Mouse (Mus musculus) hindbrain, embryonic 13.5 days (tissue): ENCODE measurements around the gene Robo2. TPM values are rescaled to one million over a fixed set of nuclear protein-coding genes. Genes with fewer than 3 reads are reported as not detected.

Experiments used
- ATAC-seq: fragments of 200-750 bp; cut with Nextera tagmentation; 2 replicates; pipeline ENCODE4 v1.8.0; 2017; ENCODE audit warnings: moderate TSS enrichment; ENCODE audit not compliant: low FRiP score
- H3K27ac ChIP-seq: fragments of 300-500 bp; sonication (generic); 2 replicates; pipeline ENCODE4 v1.5.1; 2015; ENCODE audit warnings: inconsistent platforms, mild to moderate bottlenecking, moderate library complexity
- H3K27me3 ChIP-seq: fragments of 300-500 bp; sonication (generic); 2 replicates; pipeline ENCODE4 v1.6.1; 2015; ENCODE audit warnings: mild to moderate bottlenecking, inconsistent platforms
- H3K36me3 ChIP-seq: fragments of 300-500 bp; sonication (generic); 2 replicates; pipeline ENCODE4 v1.6.1; 2015; ENCODE audit warnings: mild to moderate bottlenecking, inconsistent platforms
- H3K4me1 ChIP-seq: fragments of 300-500 bp; sonication (generic); replicated peaks from 2 replicates; pipeline ENCODE4 v1.6.1; 2015; ENCODE audit warnings: inconsistent platforms
- H3K4me2 ChIP-seq: fragments of 300-500 bp; sonication (generic); 2 replicates; pipeline ENCODE4 v1.6.1; 2015; ENCODE audit warnings: inconsistent platforms, mild to moderate bottlenecking, moderate library complexity
- H3K4me3 ChIP-seq: fragments of 300-500 bp; sonication (generic); 2 replicates; pipeline ENCODE4 v1.5.1; 2015; ENCODE audit warnings: mild to moderate bottlenecking, inconsistent platforms
- H3K9ac ChIP-seq: fragments of 300-500 bp; sonication (generic); 2 replicates; pipeline ENCODE4 v1.6.1; 2015; ENCODE audit warnings: mild to moderate bottlenecking, inconsistent platforms
- H3K9me3 ChIP-seq: fragments of 300-500 bp; sonication (generic); 2 replicates; pipeline ENCODE4 v1.6.1; 2016; ENCODE audit warnings: inconsistent platforms
- WGBS: fragments of 180-500 bp; shearing (Covaris S2); methylation state at CpG from one replicate; pipeline ENCODE4 v1.1.7; 2015; 5-methylcytosine and 5-hydroxymethylcytosine counted together
- polyA plus RNA-seq: library from polyadenylated mRNA; unstranded; fragments of >200 nt; fragmentation: Nextera tagmentation; extraction: Ambion mirVana; gene quantifications from 2 replicates; pipeline ENCODE4 v1.2.1, GENCODE M21; 2015

The Robo2 gene
- polyA plus RNA-seq, 1 experiment from 2014 or later = 101 TPM

DNA sequence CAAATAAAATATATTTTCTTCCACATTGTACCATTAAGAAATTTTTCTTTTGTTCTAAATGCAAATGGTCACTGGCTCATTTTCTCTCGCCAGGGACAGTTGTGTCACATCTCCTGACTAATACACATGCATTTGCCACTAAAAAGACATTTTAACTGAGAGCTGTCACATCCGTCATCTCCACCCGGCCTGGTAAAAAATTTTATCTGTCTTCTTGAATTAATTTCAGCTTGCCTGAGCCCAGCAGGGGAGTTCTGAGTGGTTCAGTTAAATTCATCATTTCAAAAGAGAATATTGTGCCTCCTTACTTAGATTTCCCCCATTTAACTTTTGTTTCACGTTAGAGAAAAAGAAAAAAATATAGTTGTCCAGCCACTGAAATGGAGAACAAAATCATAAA, 98.4 kb downstream of the Robo2 start:
- Histone ChIP-seq H3K9me3 (no peaks in the 10 kb centered on the region), H3K4me3 (no peak overlapping the region), H3K27ac (no peak overlapping the region), H3K9ac (no peak overlapping the region), H3K27me3 (no peaks in the 10 kb centered on the region), H3K36me3 (no peaks in the 10 kb centered on the region), H3K4me1 (peaks cover 15% of the 10 kb centered on the region), H3K4me2 (no peak overlapping the region)
- no peak for ATAC-seq
- WGBS = 28% methylated on average over 4 of the region's 4 CpGs

DNA sequence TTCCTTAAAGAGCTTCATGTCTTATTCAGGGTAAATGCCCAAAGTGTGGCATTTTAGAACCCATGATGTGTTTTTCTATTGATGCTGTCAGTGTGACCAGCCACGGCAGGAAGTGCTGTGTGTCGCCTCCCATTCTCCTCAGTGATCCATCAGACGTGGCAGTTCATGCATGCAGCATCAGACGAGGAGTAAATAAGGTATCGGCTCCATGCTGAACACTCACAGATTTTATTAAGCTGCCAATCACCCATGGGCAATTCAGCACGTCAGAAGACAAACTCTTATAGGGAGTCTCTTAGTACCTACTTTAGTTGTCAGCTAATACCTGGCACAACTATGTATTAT, 104.1 kb downstream of the Robo2 start:
- Histone ChIP-seq H3K27ac (peak overlapping the region; percentile 55), H3K4me2 (0 out of 2 replicates have a peak overlapping the region, but pooled peaks have one; percentile 10), H3K4me1 (peaks cover 9% of the 10 kb centered on the region), H3K9ac (no peak overlapping the region), H3K9me3 (no peaks in the 10 kb centered on the region), H3K4me3 (no peak overlapping the region), H3K27me3 (no peaks in the 10 kb centered on the region), H3K36me3 (no peaks in the 10 kb centered on the region)
- WGBS = 11% methylated on average over 6 of the region's 6 CpGs
- ATAC-seq = 0 out of 2 replicates have a peak, but pooled peaks have one; percentile 52

DNA sequence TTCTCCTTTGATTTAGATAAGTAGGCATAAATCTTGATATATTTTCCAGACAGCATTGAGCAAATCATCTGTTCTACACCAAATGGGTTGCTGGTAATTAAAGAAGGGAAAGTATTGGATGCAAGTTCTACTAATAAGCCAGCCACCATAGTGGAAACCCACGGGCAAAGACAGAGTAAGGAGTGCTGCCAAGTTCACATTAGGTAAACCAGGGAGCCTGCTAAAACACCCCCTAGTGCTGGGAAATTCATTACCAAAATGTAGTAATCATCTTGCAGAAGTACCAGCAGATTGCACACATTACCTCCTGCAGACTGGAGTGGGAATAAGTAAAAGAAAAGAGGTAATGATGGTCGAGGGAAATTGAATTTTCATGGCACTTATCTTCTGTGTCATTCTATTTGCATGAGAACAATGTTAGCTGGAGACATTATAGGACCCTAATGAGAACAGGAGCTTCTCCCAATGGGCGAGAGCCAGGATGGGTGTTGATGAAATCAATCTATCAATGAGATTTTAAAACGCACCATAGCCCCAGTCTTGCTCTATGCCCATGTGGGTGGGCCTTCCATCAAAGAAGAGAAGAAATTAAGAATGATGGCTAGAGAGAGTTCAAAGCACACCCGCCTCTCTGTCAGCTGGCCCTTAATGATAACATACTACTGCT, 104.6 kb downstream of the Robo2 start:
- Histone ChIP-seq H3K4me2 (0 out of 2 replicates have a peak overlapping the region, but pooled peaks have one; percentile 10), H3K27me3 (no peaks in the 10 kb centered on the region), H3K9me3 (no peaks in the 10 kb centered on the region), H3K27ac (peak overlapping the region; percentile 55), H3K4me1 (peaks cover 9% of the 10 kb centered on the region), H3K36me3 (no peaks in the 10 kb centered on the region), H3K4me3 (no peak overlapping the region), H3K9ac (no peak overlapping the region)
- ATAC-seq = peak; percentile 82
- WGBS = 23% methylated on average over 5 of the region's 5 CpGs

DNA sequence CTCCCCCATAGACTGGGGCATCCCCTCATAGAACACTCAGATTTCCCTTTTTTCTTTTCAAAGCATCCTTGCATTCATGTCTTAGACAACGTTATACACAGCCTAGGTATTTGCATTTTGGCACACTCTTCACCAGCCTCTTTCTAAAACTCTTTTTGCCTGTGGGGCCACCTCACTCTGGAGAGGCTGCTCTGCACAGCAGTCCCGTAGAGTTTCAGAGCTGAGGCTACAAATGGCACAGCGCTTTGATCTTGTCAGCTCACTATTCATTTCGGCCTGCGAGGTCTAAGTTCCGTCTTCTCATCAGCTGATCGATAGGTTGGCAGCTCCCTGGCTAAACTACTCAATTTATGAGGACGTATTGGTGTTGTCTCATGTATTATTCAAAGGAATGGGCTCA, 123.7 kb downstream of the Robo2 start:
- 0 out of 2 replicates have a peak, but pooled peaks have one; percentile 52 for ATAC-seq
- Histone ChIP-seq H3K9ac (no peak overlapping the region), H3K4me2 (no peak overlapping the region), H3K27ac (no peak overlapping the region), H3K4me1 (peaks cover 9% of the 10 kb centered on the region), H3K9me3 (no peaks in the 10 kb centered on the region), H3K36me3 (no peaks in the 10 kb centered on the region), H3K4me3 (no peak overlapping the region), H3K27me3 (no peaks in the 10 kb centered on the region)
- WGBS = 67% methylated on average over 8 of the region's 8 CpGs

DNA sequence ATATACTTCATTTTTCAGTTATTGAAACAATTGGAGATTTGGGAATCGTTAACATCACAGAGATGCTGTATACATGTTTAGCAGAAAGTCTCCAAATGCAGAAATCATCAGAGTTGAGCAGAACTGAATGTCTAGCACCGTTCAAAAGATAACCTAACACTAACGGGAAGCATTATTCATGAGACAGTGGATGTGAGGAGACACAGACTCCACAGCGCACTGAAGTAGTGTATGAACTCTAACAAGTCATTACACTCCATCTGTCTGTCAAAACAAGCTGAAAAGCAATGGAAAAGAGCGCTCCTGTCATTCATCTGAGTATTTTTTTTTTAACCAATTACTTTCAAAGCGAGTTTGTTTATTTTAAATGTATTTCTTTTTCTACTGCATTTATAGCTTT, 129.1 kb downstream of the Robo2 start:
- no peaks in the 10 kb centered on the region for H3K27me3 ChIP-seq
- ATAC-seq = no peak
- no peaks in the 10 kb centered on the region for H3K4me1 ChIP-seq
- H3K27ac ChIP-seq = no peak overlapping the region
- WGBS = 72% methylated on average over 6 of the region's 6 CpGs
- H3K4me2 ChIP-seq = no peak overlapping the region
- H3K36me3 ChIP-seq = no peaks in the 10 kb centered on the region
- H3K4me3 ChIP-seq = no peak overlapping the region
- no peaks in the 10 kb centered on the region for H3K9me3 ChIP-seq
- no peak overlapping the region for H3K9ac ChIP-seq

DNA sequence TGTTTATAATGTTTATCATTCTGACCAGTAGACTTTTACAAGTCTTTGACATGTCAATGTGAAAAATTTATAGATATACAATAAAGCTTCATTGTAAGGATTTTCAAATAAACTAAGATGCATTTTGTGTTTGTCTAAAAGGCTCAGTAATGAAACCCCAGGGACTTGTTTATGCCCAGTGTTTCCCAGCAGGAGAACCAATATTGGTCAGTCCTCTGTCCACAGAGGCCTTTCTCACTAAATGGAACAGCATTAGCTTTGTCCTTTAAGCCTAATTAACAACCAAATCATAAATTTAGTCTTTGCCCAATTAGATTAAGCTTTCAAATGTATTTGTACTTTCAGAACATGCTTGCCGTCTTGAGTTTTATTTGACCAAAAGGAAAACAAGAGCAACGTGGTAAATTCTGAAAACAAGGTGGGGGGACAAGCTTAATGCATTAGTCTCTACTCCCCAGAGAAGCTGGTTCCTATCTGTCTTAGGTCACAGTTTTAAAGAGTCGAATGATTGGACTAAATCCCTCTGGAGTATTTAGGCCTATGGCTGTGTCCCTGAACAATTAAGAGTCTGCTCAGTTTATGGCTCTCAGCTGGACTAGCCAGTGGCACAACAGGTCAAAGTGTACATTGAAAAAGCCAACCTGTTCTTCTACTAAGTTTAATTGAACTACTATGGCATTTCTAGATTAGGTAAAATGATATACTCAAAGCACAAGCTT, 134.6 kb downstream of the Robo2 start:
- Histone ChIP-seq H3K9me3 (no peaks in the 10 kb centered on the region), H3K4me3 (no peak overlapping the region), H3K4me1 (peaks cover 5% of the 10 kb centered on the region), H3K4me2 (no peak overlapping the region), H3K27ac (no peak overlapping the region), H3K9ac (no peak overlapping the region), H3K27me3 (no peaks in the 10 kb centered on the region), H3K36me3 (no peaks in the 10 kb centered on the region)
- 58% methylated on average over 3 of the region's 3 CpGs for WGBS
- no peak for ATAC-seq

DNA sequence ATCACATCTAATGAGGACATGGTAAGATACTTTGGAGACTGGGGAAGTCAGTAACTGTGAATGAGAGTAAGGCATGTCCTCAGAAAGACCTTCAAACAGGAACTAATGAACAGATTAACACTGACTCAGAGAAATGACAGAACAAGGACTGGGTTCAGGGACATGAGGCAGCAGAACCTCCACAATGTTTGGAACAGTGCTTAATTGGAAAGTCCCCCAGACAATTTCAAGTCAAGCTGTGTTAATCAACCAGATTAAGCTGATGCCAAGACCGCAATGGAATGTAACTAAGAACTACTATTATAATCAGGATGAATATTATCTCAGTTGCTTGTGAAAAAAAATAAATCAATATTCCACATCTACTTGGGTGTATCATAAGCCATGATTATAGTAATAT, 137.0 kb downstream of the Robo2 start:
- H3K9ac ChIP-seq = no peak overlapping the region
- no peak overlapping the region for H3K4me2 ChIP-seq
- ATAC-seq = no peak
- 83% methylated on average over 1 of the region's 1 CpGs for WGBS
- no peaks in the 10 kb centered on the region for H3K27me3 ChIP-seq
- peaks cover 5% of the 10 kb centered on the region for H3K4me1 ChIP-seq
- no peak overlapping the region for H3K4me3 ChIP-seq
- no peak overlapping the region for H3K27ac ChIP-seq
- no peaks in the 10 kb centered on the region for H3K36me3 ChIP-seq
- no peaks in the 10 kb centered on the region for H3K9me3 ChIP-seq

DNA sequence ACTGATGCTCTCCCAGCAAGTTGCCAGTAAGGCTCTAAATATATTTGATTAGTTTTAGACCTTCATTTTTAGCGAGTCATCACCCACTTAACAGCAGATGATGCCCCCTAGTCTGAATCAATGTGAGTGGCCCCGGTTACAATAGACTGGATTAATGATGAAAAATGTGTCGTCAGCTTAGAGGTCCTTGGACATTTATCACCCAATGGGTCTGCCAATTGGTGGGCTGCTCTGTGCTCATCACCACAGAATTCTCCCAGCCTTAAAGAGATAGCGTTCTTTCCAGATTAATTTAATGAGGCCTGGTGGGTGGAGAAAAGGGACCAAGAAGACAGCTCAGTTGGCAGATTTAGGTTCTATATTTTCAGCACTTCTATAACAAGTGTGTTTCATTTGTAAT, 138.6 kb downstream of the Robo2 start:
- H3K36me3 ChIP-seq = no peaks in the 10 kb centered on the region
- H3K9me3 ChIP-seq = no peaks in the 10 kb centered on the region
- H3K4me1 ChIP-seq = peaks cover 5% of the 10 kb centered on the region
- no peaks in the 10 kb centered on the region for H3K27me3 ChIP-seq
- no peak overlapping the region for H3K4me2 ChIP-seq
- 45% methylated on average over 4 of the region's 4 CpGs for WGBS
- no peak for ATAC-seq
- no peak overlapping the region for H3K4me3 ChIP-seq
- H3K9ac ChIP-seq = no peak overlapping the region
- H3K27ac ChIP-seq = no peak overlapping the region

DNA sequence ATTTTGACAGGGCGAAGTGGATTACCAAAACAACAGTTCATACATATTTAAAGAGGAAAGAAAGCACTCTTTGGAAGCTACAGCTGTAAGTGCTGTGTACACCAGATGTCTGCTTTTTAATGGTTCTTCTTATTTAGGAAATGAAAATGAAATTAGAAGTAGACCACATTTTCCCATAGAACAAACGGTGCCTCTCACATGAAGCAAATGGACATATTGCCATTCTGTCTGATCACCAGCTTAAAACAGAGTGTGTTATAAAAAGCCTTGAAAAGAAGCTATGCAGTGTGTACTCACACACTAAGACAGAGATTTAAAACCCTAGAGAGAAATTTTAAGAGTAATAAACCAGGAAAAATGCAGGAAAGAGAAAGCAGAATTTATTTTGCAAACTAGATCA, 153.4 kb downstream of the Robo2 start:
- no peak overlapping the region for H3K4me2 ChIP-seq
- H3K9me3 ChIP-seq = no peaks in the 10 kb centered on the region
- no peak overlapping the region for H3K4me3 ChIP-seq
- WGBS = 76% methylated on average over 2 of the region's 2 CpGs
- no peaks in the 10 kb centered on the region for H3K27me3 ChIP-seq
- no peaks in the 10 kb centered on the region for H3K36me3 ChIP-seq
- H3K27ac ChIP-seq = no peak overlapping the region
- H3K4me1 ChIP-seq = no peaks in the 10 kb centered on the region
- no peak for ATAC-seq
- H3K9ac ChIP-seq = no peak overlapping the region

DNA sequence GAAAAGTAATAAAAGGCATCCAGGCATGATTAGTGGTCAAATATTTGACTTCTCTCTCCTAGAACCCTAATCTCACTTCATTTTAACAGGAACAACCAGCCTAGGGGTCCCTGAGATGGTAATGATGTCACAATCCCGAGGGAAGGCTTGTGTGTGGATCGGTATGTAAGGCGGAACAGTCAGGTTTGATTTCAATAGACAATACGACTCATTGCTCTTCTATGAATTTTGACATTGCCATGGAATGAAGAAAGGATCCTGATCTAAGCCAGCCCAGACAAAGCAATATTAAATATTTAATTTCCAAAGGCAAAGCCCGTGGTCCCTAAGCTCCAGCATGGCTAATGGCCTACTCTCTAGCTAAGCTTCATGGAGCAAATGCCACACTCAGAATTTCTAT, 167.2 kb downstream of the Robo2 start:
- Histone ChIP-seq H3K27me3 (no peaks in the 10 kb centered on the region), H3K4me2 (no peak overlapping the region), H3K9me3 (no peaks in the 10 kb centered on the region), H3K4me1 (no peaks in the 10 kb centered on the region), H3K9ac (no peak overlapping the region), H3K27ac (no peak overlapping the region), H3K4me3 (no peak overlapping the region), H3K36me3 (no peaks in the 10 kb centered on the region)
- ATAC-seq = no peak
- WGBS = 72% methylated on average over 5 of the region's 5 CpGs

DNA sequence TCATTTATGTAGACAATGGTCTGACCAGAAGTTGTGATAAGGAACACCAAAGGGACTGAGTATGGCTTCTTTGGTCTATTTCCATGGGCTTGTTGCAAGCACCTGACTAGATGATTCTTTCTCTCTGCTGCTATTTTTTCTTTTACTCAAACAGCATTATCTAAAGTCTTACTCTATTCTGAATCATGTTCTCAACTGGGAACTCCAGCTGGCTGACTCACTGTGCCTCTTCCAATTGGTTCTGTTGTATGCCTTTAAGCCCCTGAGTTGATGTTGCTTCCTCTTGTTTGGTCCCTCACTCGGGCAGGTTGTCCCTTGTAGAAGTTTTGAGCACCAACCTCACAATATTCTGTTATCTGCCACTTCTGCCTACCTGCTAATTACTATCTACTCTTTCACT, 170.1 kb downstream of the Robo2 start:
- WGBS = 91% methylated on average over 1 of the region's 1 CpGs
- Histone ChIP-seq H3K9ac (no peak overlapping the region), H3K36me3 (no peaks in the 10 kb centered on the region), H3K4me3 (no peak overlapping the region), H3K4me1 (no peaks in the 10 kb centered on the region), H3K9me3 (no peaks in the 10 kb centered on the region), H3K27me3 (no peaks in the 10 kb centered on the region), H3K27ac (no peak overlapping the region), H3K4me2 (no peak overlapping the region)
- ATAC-seq = no peak

DNA sequence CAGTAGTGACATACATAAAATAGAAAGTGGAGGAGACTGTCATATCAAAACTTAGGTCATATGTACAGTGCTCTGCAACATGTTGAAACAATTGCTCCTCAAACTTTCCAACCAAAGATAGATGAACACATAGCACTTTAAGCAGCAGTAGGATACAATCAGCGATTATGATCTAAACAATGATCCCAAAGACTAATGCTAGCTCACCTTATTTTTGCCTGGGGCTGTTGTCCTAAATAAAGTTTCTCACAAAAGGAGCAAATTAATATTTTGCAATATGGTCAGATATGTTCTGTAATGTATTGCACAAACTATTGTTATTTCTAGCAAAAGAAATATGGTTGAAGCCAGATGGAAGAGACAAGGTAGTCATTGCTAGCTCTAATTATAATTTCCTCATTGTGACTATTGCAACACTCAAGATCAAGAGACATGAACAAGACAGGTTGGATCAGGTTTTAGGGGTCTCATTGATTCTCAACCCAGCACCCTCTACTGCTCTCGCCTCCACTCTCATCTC, 174.2 kb downstream of the Robo2 start:
- Histone ChIP-seq H3K27ac (no peak overlapping the region), H3K9me3 (no peaks in the 10 kb centered on the region), H3K36me3 (no peaks in the 10 kb centered on the region), H3K27me3 (no peaks in the 10 kb centered on the region), H3K9ac (no peak overlapping the region), H3K4me1 (peaks cover 6% of the 10 kb centered on the region), H3K4me3 (no peak overlapping the region), H3K4me2 (no peak overlapping the region)
- WGBS = 96% methylated on average over 2 of the region's 2 CpGs
- ATAC-seq = no peak
